Mouse (Mus musculus) hindbrain, embryonic 10.5 days (tissue): ENCODE measurements at regions not wholly inside any gene's neighbourhood (a gene's known extent, or its start where the extent isn't known, plus 50 kb on each side); places are given as distances from the start of the nearest gene placed in this dataset.

Experiments
- DNase-seq: peaks from one replicate; pipeline ENCODE4 v3.0.0-alpha.2; 2017; ENCODE audit warnings: low spot score
- H3K27ac ChIP-seq: fragments of 300-500 bp; sonication (generic); 2 replicates; pipeline ENCODE4 v1.5.1; 2016; ENCODE audit warnings: mild to moderate bottlenecking, moderate library complexity
- H3K27me3 ChIP-seq: fragments of 300-500 bp; sonication (generic); 2 replicates; pipeline ENCODE4 v1.6.1; 2016; ENCODE audit warnings: mild to moderate bottlenecking; ENCODE audit not compliant: poor library complexity, insufficient read depth, severe bottlenecking
- H3K36me3 ChIP-seq: fragments of 300-500 bp; sonication (generic); 2 replicates; pipeline ENCODE4 v1.6.1; 2016; ENCODE audit warnings: mild to moderate bottlenecking, moderate library complexity
- H3K4me1 ChIP-seq: fragments of 300-500 bp; sonication (generic); replicated peaks from 2 replicates; pipeline ENCODE4 v1.6.1; 2016; ENCODE audit warnings: mild to moderate bottlenecking
- H3K4me3 ChIP-seq: fragments of 300-500 bp; sonication (generic); 2 replicates; pipeline ENCODE4 v1.5.1; 2016; ENCODE audit warnings: mild to moderate bottlenecking, moderate library complexity
- H3K9me3 ChIP-seq: fragments of 300-500 bp; sonication (generic); 2 replicates; pipeline ENCODE4 v1.6.1; 2016; ENCODE audit warnings: mild to moderate bottlenecking, moderate library complexity
- WGBS: fragments of 180-500 bp; shearing (Covaris S2); methylation state at CpG from one replicate; pipeline ENCODE4 v1.1.7; 2016; 5-methylcytosine and 5-hydroxymethylcytosine counted together

GRCm38 (mm10) chr2:143133931-143134330, 55.7 kb downstream of the Otor start:
- 82% methylated on average over 2 of the region's 2 CpGs for WGBS
- no peak overlapping the region for H3K4me3 ChIP-seq
- no peaks in the 10 kb centered on the region for H3K4me1 ChIP-seq

GRCm38 (mm10) chr2:143149189-143149588, 70.9 kb downstream of the Otor start:
- Histone ChIP-seq H3K4me3 (no peak overlapping the region), H3K9me3 (no peaks in the 10 kb centered on the region), H3K27me3 (no peaks in the 10 kb centered on the region), H3K27ac (no peak overlapping the region), H3K4me1 (no peaks in the 10 kb centered on the region), H3K36me3 (no peaks in the 10 kb centered on the region)
- DNase-seq, result no peak
- 76% methylated on average over 3 of the region's 3 CpGs for WGBS

More at GRCm38 (mm10) chr2:143133931-143134330, 55.7 kb downstream of the Otor start:
- DNase-seq, result no peak
- Histone ChIP-seq H3K36me3 (no peaks in the 10 kb centered on the region), H3K27me3 (no peaks in the 10 kb centered on the region), H3K9me3 (no peaks in the 10 kb centered on the region), H3K27ac (no peak overlapping the region)

GRCm38 (mm10) chr2:143164081-143164984, 86.1 kb downstream of the Otor start:
- Histone ChIP-seq H3K9me3 (no peaks in the 10 kb centered on the region), H3K36me3 (no peaks in the 10 kb centered on the region), H3K4me1 (no peaks in the 10 kb centered on the region), H3K27ac (no peak overlapping the region), H3K27me3 (no peaks in the 10 kb centered on the region), H3K4me3 (no peak overlapping the region)
- 88% methylated on average over 8 of the region's 8 CpGs for WGBS
- no peak for DNase-seq

GRCm38 (mm10) chr2:143166771-143167170, 88.5 kb downstream of the Otor start:
- DNase-seq, result no peak
- Histone ChIP-seq H3K4me1 (no peaks in the 10 kb centered on the region), H3K4me3 (no peak overlapping the region), H3K27ac (no peak overlapping the region), H3K36me3 (no peaks in the 10 kb centered on the region), H3K9me3 (no peaks in the 10 kb centered on the region), H3K27me3 (no peaks in the 10 kb centered on the region)
- 87% methylated on average over 3 of the region's 3 CpGs for WGBS

- no peak overlapping the region for H3K4me3 ChIP-seq
- no peaks in the 10 kb centered on the region for H3K4me1 ChIP-seq
- no peak overlapping the region for H3K27ac ChIP-seq
- H3K27me3 ChIP-seq, result no peaks in the 10 kb centered on the region
- no peaks in the 10 kb centered on the region; the same call in 1 of the 2 replicates for H3K9me3 ChIP-seq
- 84% methylated on average over 2 of the region's 2 CpGs for WGBS
- no peaks in the 10 kb centered on the region for H3K36me3 ChIP-seq
- DNase-seq, result no peak
These were observed 92.4 kb downstream of the Otor start for GRCm38 (mm10) chr2:143170648-143171047.

GRCm38 (mm10) chr2:143184614-143185013, 106.3 kb downstream of the Otor start:
- H3K4me3 ChIP-seq, result no peak overlapping the region
- DNase-seq, result no peak
- no peaks in the 10 kb centered on the region for H3K9me3 ChIP-seq
- 79% methylated on average over 3 of the region's 3 CpGs for WGBS
- no peaks in the 10 kb centered on the region for H3K36me3 ChIP-seq
- no peaks in the 10 kb centered on the region for H3K27me3 ChIP-seq
- H3K4me1 ChIP-seq, result no peaks in the 10 kb centered on the region
- no peak overlapping the region for H3K27ac ChIP-seq

GRCm38 (mm10) chr2:143192256-143193164, 114.2 kb downstream of the Otor start:
- 52% methylated on average over 8 of the region's 8 CpGs for WGBS
- H3K4me3 ChIP-seq, result no peak overlapping the region
- DNase-seq, result peak; percentile 13
- H3K36me3 ChIP-seq, result no peaks in the 10 kb centered on the region
- H3K27ac ChIP-seq, result no peak overlapping the region
- peaks cover 7% of the 10 kb centered on the region; the same call in 1 of the 2 replicates for H3K4me1 ChIP-seq
- H3K27me3 ChIP-seq, result 0 out of 2 replicates have a peak, but pooled peaks cover 6% of the 10 kb centered on the region
- H3K9me3 ChIP-seq, result no peaks in the 10 kb centered on the region

- Histone ChIP-seq H3K27ac (no peak overlapping the region), H3K4me1 (peaks cover 7% of the 10 kb centered on the region; the same call in 1 of the 2 replicates), H3K4me3 (no peak overlapping the region), H3K9me3 (no peaks in the 10 kb centered on the region), H3K27me3 (0 out of 2 replicates have a peak, but pooled peaks cover 6% of the 10 kb centered on the region), H3K36me3 (no peaks in the 10 kb centered on the region)
- 38% methylated on average over 5 of the region's 5 CpGs for WGBS
- DNase-seq, result no peak
These were observed 114.9 kb downstream of the Otor start for GRCm38 (mm10) chr2:143193165-143193551.

GRCm38 (mm10) chr2:143199583-143200249, 121.4 kb downstream of the Otor start:
- 89% methylated on average over 11 of the region's 11 CpGs for WGBS
- no peaks in the 10 kb centered on the region for H3K9me3 ChIP-seq
- no peak for DNase-seq

GRCm38 (mm10) chr2:143206053-143206452, 127.8 kb downstream of the Otor start:
- no peaks in the 10 kb centered on the region for H3K9me3 ChIP-seq
- no peaks in the 10 kb centered on the region for H3K27me3 ChIP-seq
- H3K4me1 ChIP-seq, result no peaks in the 10 kb centered on the region
- no peak overlapping the region for H3K27ac ChIP-seq
- no peak for DNase-seq
- H3K4me3 ChIP-seq, result no peak overlapping the region
- no peaks in the 10 kb centered on the region for H3K36me3 ChIP-seq

More at GRCm38 (mm10) chr2:143199583-143200249, 121.4 kb downstream of the Otor start:
- 0 out of 2 replicates have a peak, but pooled peaks cover 3% of the 10 kb centered on the region for H3K27me3 ChIP-seq
- no peaks in the 10 kb centered on the region for H3K4me1 ChIP-seq
- H3K4me3 ChIP-seq, result no peak overlapping the region
- H3K27ac ChIP-seq, result no peak overlapping the region
- H3K36me3 ChIP-seq, result no peaks in the 10 kb centered on the region

- no peak overlapping the region for H3K4me3 ChIP-seq
- 43% methylated on average over 5 of the region's 5 CpGs for WGBS
- H3K36me3 ChIP-seq, result no peaks in the 10 kb centered on the region
- no peaks in the 10 kb centered on the region for H3K27me3 ChIP-seq
- H3K27ac ChIP-seq, result no peak overlapping the region
- H3K9me3 ChIP-seq, result no peaks in the 10 kb centered on the region
- peak; percentile 38 for DNase-seq
- H3K4me1 ChIP-seq, result no peaks in the 10 kb centered on the region
These were observed 128.9 kb downstream of the Otor start for GRCm38 (mm10) chr2:143207191-143207590.

GRCm38 (mm10) chr2:143217251-143217650, 139.0 kb downstream of the Otor start:
- DNase-seq, result no peak
- H3K27ac ChIP-seq, result no peak overlapping the region
- H3K4me3 ChIP-seq, result no peak overlapping the region
- no peaks in the 10 kb centered on the region for H3K9me3 ChIP-seq
- no peaks in the 10 kb centered on the region for H3K4me1 ChIP-seq
- H3K36me3 ChIP-seq, result no peaks in the 10 kb centered on the region
- H3K27me3 ChIP-seq, result no peaks in the 10 kb centered on the region
- WGBS, result 89% methylated on average over 5 of the region's 5 CpGs
